Mouse (Mus musculus) layer of hippocampus, adult 2 months (tissue): ENCODE measurements around the gene Alox12e. TPM values are rescaled to one million over a fixed set of nuclear protein-coding genes. Genes with fewer than 3 reads are reported as not detected.

Experiments
- DNase-seq, 2 experiments: peaks; one replicate each; pipeline ENCODE4 v3.0.0; 2022; ENCODE audit warnings: low spot score in 2 of 2
- H3K27ac ChIP-seq: fragments of 200-600 bp; 2 replicates; pipeline ENCODE4 v1.8.1; 2022
- H3K4me3 ChIP-seq: fragments of 200-600 bp; 2 replicates; pipeline ENCODE4 v1.8.1; 2022; ENCODE audit warnings: mild to moderate bottlenecking
- CTCF ChIP-seq: fragments of 200-600 bp; conservative IDR thresholded peaks from 2 replicates; pipeline ENCODE4 v1.8.1; 2022; ENCODE audit warnings: antibody characterized with exemption, mild to moderate bottlenecking, moderate library complexity
- total RNA-seq, 2 experiments: library from RNA; stranded (reverse); gene quantifications; 2 replicates each; pipeline ENCODE4 v1.2.3; 2021

The Alox12e gene
- total RNA-seq, 2 experiments from 2014 or later: not detected

- Histone ChIP-seq H3K4me3 (no peak overlapping the region), H3K27ac (no peak overlapping the region)
- peak in 1 of 2 experiments; percentile 28 for DNase-seq
- no peak for TF ChIP-seq CTCF
Observed at GRCm38 (mm10) chr11:70271641-70272040, 50.8 kb downstream of the Alox12e start.

- TF ChIP-seq CTCF: no peak
- no peak for DNase-seq
- Histone ChIP-seq H3K27ac (no peak overlapping the region), H3K4me3 (no peak overlapping the region)
Observed at GRCm38 (mm10) chr11:70266405-70266804, 56.0 kb downstream of the Alox12e start.

GRCm38 (mm10) chr11:70265819-70266218 is 56.6 kb downstream of the Alox12e start:
- DNase-seq: no peak
- no peak overlapping the region for H3K27ac ChIP-seq
- no peak overlapping the region for H3K4me3 ChIP-seq
- no peak for TF ChIP-seq CTCF

Other genes with a start within 250 kb of the Alox12e start
- not detected for gene Asgr2, start 230.0 kb downstream of the Alox12e start, total RNA-seq
- gene Mgl2, start 192.3 kb downstream of the Alox12e start, total RNA-seq: under 1 TPM in 1 of 2 experiments, not detected in 1; 0.46 TPM
- 1 to 10 TPM in 1 of 2 experiments, under 1 TPM in 1; 0.67 to 1.5 TPM for gene Clec10a, start 166.4 kb downstream of the Alox12e start, total RNA-seq
- gene Slc16a11, start 109.9 kb downstream of the Alox12e start, total RNA-seq: 10 to 100 TPM; 35.2 to 47.0 TPM
- 10 to 100 TPM in 1 of 2 experiments, 1 to 10 TPM in 1; 7.9 to 11.0 TPM for gene Slc16a13, start 101.6 kb downstream of the Alox12e start, total RNA-seq
- gene Bcl6b, start 92.8 kb downstream of the Alox12e start, total RNA-seq: 1 to 10 TPM in 1 of 2 experiments, under 1 TPM in 1; 0.83 to 1.4 TPM
- 10 to 100 TPM; 43.8 to 48.7 TPM for gene 0610010K14Rik, start 84.7 kb downstream of the Alox12e start, total RNA-seq
- gene Gm21988, start 82.8 kb downstream of the Alox12e start, total RNA-seq: 1 to 10 TPM; 3.9 to 4.3 TPM
- gene Rnasek, start 82.8 kb downstream of the Alox12e start, total RNA-seq: 100 to 1,000 TPM; 272 to 278 TPM
- under 1 TPM; 0.13 to 0.27 TPM for gene Alox12, start 67.3 kb downstream of the Alox12e start, total RNA-seq
- under 1 TPM in 1 of 2 experiments, not detected in 1; 0.26 TPM for gene Alox15, start 29.4 kb upstream of the Alox12e start, total RNA-seq
- 10 to 100 TPM; 33.2 to 40.1 TPM for gene Pelp1, start 87.4 kb upstream of the Alox12e start, total RNA-seq
- gene Arrb2, start 110.0 kb upstream of the Alox12e start, total RNA-seq: 10 to 100 TPM; 99.9 TPM
- 10 to 100 TPM; 13.5 to 15.6 TPM for gene Med11, start 129.3 kb upstream of the Alox12e start, total RNA-seq
- under 1 TPM; 0.12 to 0.72 TPM for gene Zmynd15, start 136.8 kb upstream of the Alox12e start, total RNA-seq
- 1 to 10 TPM in 1 of 2 experiments, under 1 TPM in 1; 0.96 to 1.1 TPM for gene Cxcl16, start 137.4 kb upstream of the Alox12e start, total RNA-seq
- gene Tm4sf5, start 182.6 kb upstream of the Alox12e start, total RNA-seq: not detected
- not detected for gene Vmo1, start 192.0 kb upstream of the Alox12e start, total RNA-seq
- not detected for gene Gltpd2, start 196.6 kb upstream of the Alox12e start, total RNA-seq
- gene Psmb6, start 202.7 kb upstream of the Alox12e start, total RNA-seq: 100 to 1,000 TPM; 178 to 188 TPM
- not detected for gene Gm40193, start 210.3 kb upstream of the Alox12e start, total RNA-seq
- gene Pld2, start 217.4 kb upstream of the Alox12e start, total RNA-seq: 10 to 100 TPM; 17.7 to 19.2 TPM
- gene Mink1, start 240.3 kb upstream of the Alox12e start, total RNA-seq: 100 to 1,000 TPM; 505 to 510 TPM